8 mouse cellular contexts compared by ENCODE assay signal in genomic region chr7:55793952-55794603, GRCm38 (mm10). TPM values are rescaled to one million over a fixed set of nuclear protein-coding genes. Genes with fewer than 3 reads are reported as not detected.
A peak's percentile ranks its signal among the peaks of the same experiment; 100 is the strongest.
DNase-seq lines count a peak whose midpoint lies in the region; ATAC-seq and TF ChIP-seq lines count a peak whose summit lies in the region.

Gene Tubgcp5, plus strand, starts transcription at chr7:55794154.

- no peak for TF ChIP-seq CTCF in E14TG2a.4 (conservative IDR thresholded peaks at IDR 0.05; ENCODE audit: low read length)
- no peak for TF ChIP-seq CTCF in heart, postnatal 0 days (IDR thresholded peaks at IDR 0.05; ENCODE audit: low read depth)
- no peak for TF ChIP-seq CTCF in testis, adult 2 months (IDR thresholded peaks at IDR 0.05; ENCODE audit: control insufficient read depth, insufficient read depth, insufficient replicate concordance, low read depth, low read length)

- H3K4me3 ChIP-seq in E14TG2a.4 (replicated peaks; ENCODE audit: low read length) = peak within 1 kb of the TSS; percentile 85
- peak within 1 kb of the TSS; percentile 78 for H3K4me3 ChIP-seq in forebrain, embryonic 12.5 days (replicated peaks)
- peak within 1 kb of the TSS; percentile 61 for H3K4me3 ChIP-seq in heart, postnatal 0 days (ENCODE audit: low read depth, low read length)
- H3K4me3 ChIP-seq in liver, embryonic 16.5 days (ENCODE audit: low read depth, low read length) = peak within 1 kb of the TSS; percentile 86
- H3K4me3 ChIP-seq in neural tube, embryonic 13.5 days = peak within 1 kb of the TSS; percentile 80
- peak within 1 kb of the TSS; percentile 90 for H3K4me3 ChIP-seq in testis, adult 2 months (ENCODE audit: control insufficient read depth, low read depth, low read length)

- peak; percentile 92 for TF ChIP-seq POLR2A in testis, adult 2 months (IDR thresholded peaks at IDR 0.05; ENCODE audit: control insufficient read depth, low read depth, low read length)

- H3K4me2 ChIP-seq in forebrain, embryonic 12.5 days = peak within 1 kb of the TSS; percentile 66
- H3K4me2 ChIP-seq in heart, postnatal 0 days (ENCODE audit: low read depth, low read length) = peak within 1 kb of the TSS; percentile 71
- H3K4me2 ChIP-seq in liver, embryonic 16.5 days (ENCODE audit: low read depth, low read length) = peak within 1 kb of the TSS; percentile 75
- H3K4me2 ChIP-seq in neural tube, embryonic 13.5 days = peak within 1 kb of the TSS; percentile 74

- H3K27ac ChIP-seq in forebrain, embryonic 12.5 days = peak within 1 kb of the TSS; percentile 66
- H3K27ac ChIP-seq in heart, postnatal 0 days (ENCODE audit: low read depth) = peak within 1 kb of the TSS; percentile 43; the same call in 1 of the 2 replicates
- H3K27ac ChIP-seq in liver, embryonic 16.5 days (ENCODE audit: low read length) = peak within 1 kb of the TSS; percentile 50; the same call in 1 of the 2 replicates
- peak within 1 kb of the TSS; percentile 85 for H3K27ac ChIP-seq in neural tube, embryonic 13.5 days (replicated peaks)
- peak within 1 kb of the TSS; percentile 69 for H3K27ac ChIP-seq in testis, adult 2 months (ENCODE audit: control insufficient read depth, insufficient read depth, low read depth, low read length)

- H3K27me3 ChIP-seq in E14TG2a.4 (ENCODE audit: insufficient read depth, low read length) = no peaks in the 10 kb centered on the region
- H3K27me3 ChIP-seq in forebrain, embryonic 12.5 days = no peaks in the 10 kb centered on the region
- H3K27me3 ChIP-seq in heart, postnatal 0 days (ENCODE audit: control insufficient read depth, insufficient read depth, low read length) = no peaks in the 10 kb centered on the region
- H3K27me3 ChIP-seq in liver, embryonic 16.5 days (ENCODE audit: control insufficient read depth, insufficient read depth, low read depth, low read length) = no peaks in the 10 kb centered on the region
- H3K27me3 ChIP-seq in neural tube, embryonic 13.5 days = no peaks in the 10 kb centered on the region
- H3K27me3 ChIP-seq in testis, adult 2 months (ENCODE audit: control insufficient read depth, insufficient read depth, low read length) = no peaks in the 10 kb centered on the region

- peak; percentile 100 for ATAC-seq in forebrain, embryonic 12.5 days (ENCODE audit: low FRiP score)
- ATAC-seq in heart, postnatal 0 days (ENCODE audit: insufficient read depth, low read depth) = peak; percentile 100
- peak; percentile 100 for ATAC-seq in liver, embryonic 16.5 days (ENCODE audit: low read depth)
- peak; percentile 99 for ATAC-seq in neural tube, embryonic 13.5 days (ENCODE audit: low read depth)

- H3K36me3 ChIP-seq in E14TG2a.4 (ENCODE audit: insufficient read depth, low read length) = peaks cover 33% of the 10 kb centered on the region
- peaks cover 18% of the 10 kb centered on the region for H3K36me3 ChIP-seq in forebrain, embryonic 12.5 days (replicated peaks)
- peaks cover 31% of the 10 kb centered on the region for H3K36me3 ChIP-seq in heart, postnatal 0 days (replicated peaks; ENCODE audit: control insufficient read depth, insufficient read depth, low read length)
- peaks cover 17% of the 10 kb centered on the region for H3K36me3 ChIP-seq in liver, embryonic 16.5 days (ENCODE audit: control insufficient read depth, insufficient read depth)
- H3K36me3 ChIP-seq in neural tube, embryonic 13.5 days = peaks cover 25% of the 10 kb centered on the region
- no peaks in the 10 kb centered on the region; the same call in 1 of the 2 replicates for H3K36me3 ChIP-seq in testis, adult 2 months (ENCODE audit: control insufficient read depth, insufficient read depth, low read length)

- peak within 1 kb of the TSS; percentile 88 for H3K9ac ChIP-seq in forebrain, embryonic 12.5 days
- peak within 1 kb of the TSS; percentile 76 for H3K9ac ChIP-seq in heart, postnatal 0 days (replicated peaks; ENCODE audit: low read depth, low read length)
- H3K9ac ChIP-seq in liver, embryonic 16.5 days (ENCODE audit: low read depth, low read length) = peak within 1 kb of the TSS; percentile 83
- peak within 1 kb of the TSS; percentile 93 for H3K9ac ChIP-seq in neural tube, embryonic 13.5 days

- H3K4me1 ChIP-seq in E14TG2a.4 (replicated peaks; ENCODE audit: low read depth, low read length) = peaks cover 14% of the 10 kb centered on the region
- H3K4me1 ChIP-seq in forebrain, embryonic 12.5 days = peaks cover 15% of the 10 kb centered on the region
- peaks cover 9% of the 10 kb centered on the region; the same call in 1 of the 2 replicates for H3K4me1 ChIP-seq in heart, postnatal 0 days (ENCODE audit: control insufficient read depth, insufficient read depth)
- peaks cover 16% of the 10 kb centered on the region for H3K4me1 ChIP-seq in liver, embryonic 16.5 days (ENCODE audit: control insufficient read depth, low read depth, low read length)
- peaks cover 21% of the 10 kb centered on the region for H3K4me1 ChIP-seq in neural tube, embryonic 13.5 days (replicated peaks)
- peaks cover 2% of the 10 kb centered on the region for H3K4me1 ChIP-seq in testis, adult 2 months (ENCODE audit: control insufficient read depth, insufficient read depth, low read length)

- under 1% methylated on average over 51 of the region's 51 CpGs for WGBS in forebrain, embryonic 12.5 days
- WGBS in heart, postnatal 0 days = under 1% methylated on average over 51 of the region's 51 CpGs
- WGBS in liver, embryonic 16.5 days (ENCODE audit: insufficient replicate concordance) = under 1% methylated on average over 51 of the region's 51 CpGs
- under 1% methylated on average over 51 of the region's 51 CpGs for WGBS in neural tube, embryonic 13.5 days

- DNase-seq in c-Kit-positive CD71-positive TER-119-positive erythroid progenitor cells, embryonic 14.5 days (ENCODE audit: low spot score) = peak; percentile 96
- DNase-seq in heart, postnatal 0 days (ENCODE audit: low spot score) = peak; percentile 97
- peak; percentile 98 to 99 for DNase-seq in kidney, postnatal 4 days

- no peaks in the 10 kb centered on the region for H3K9me3 ChIP-seq in E14TG2a.4 (ENCODE audit: low read length)
- no peaks in the 10 kb centered on the region for H3K9me3 ChIP-seq in forebrain, embryonic 12.5 days
- H3K9me3 ChIP-seq in heart, postnatal 0 days (replicated peaks; ENCODE audit: control insufficient read depth, low read length) = no peaks in the 10 kb centered on the region
- no peaks in the 10 kb centered on the region for H3K9me3 ChIP-seq in liver, embryonic 16.5 days (replicated peaks; ENCODE audit: control insufficient read depth, low read length)
- H3K9me3 ChIP-seq in neural tube, embryonic 13.5 days = no peaks in the 10 kb centered on the region

- peak; percentile 89 for TF ChIP-seq EP300 in heart, postnatal 0 days (IDR thresholded peaks at IDR 0.05; ENCODE audit: low read depth)

RNA-seq across cellular contexts. Expression of gene Tubgcp5, which starts in this region (rescaled TPM):
- polyA plus RNA-seq in forebrain, embryonic 12.5 days (2016; fragmentation: Nextera tagmentation; extraction: Ambion mirVana) = 42.8 and 45.2 TPM in 2 replicates
- 23.8 and 34.7 TPM in 2 replicates for total RNA-seq in heart, postnatal 0 days (2014; rRNA removed; ENCODE audit: low replicate concordance)
- 8.5 and 9.2 TPM in 2 replicates for polyA plus RNA-seq in heart, postnatal 0 days (2015; fragmentation: Nextera tagmentation; extraction: Ambion mirVana)
- 5.8 and 6.8 TPM in 2 replicates for polyA plus RNA-seq in liver, embryonic 16.5 days (2015; fragmentation: Nextera tagmentation; extraction: Ambion mirVana)
- 38.3 and 38.8 TPM in 2 replicates for polyA plus RNA-seq in neural tube, embryonic 13.5 days (2015; fragmentation: Nextera tagmentation; extraction: Ambion mirVana)
- 3.7 and 4.7 TPM in 2 replicates for polyA plus RNA-seq in testis, adult 2 months (2012; rRNA removed)

Comparison
In these comparisons a context has a peak if more than half of its experiments do, and no peak if none do; other contexts are left out.
1. Peak in every context shown above with its lines: DNase-seq, ATAC-seq, H3K4me3 ChIP-seq and H3K27ac ChIP-seq.